Mouse (Mus musculus) natural killer cell, adult 2 months (primary cell): ENCODE measurements around the gene Lingo3.
"Not testable (repeated sequence)": the region's sequence is repeated elsewhere in the genome, so short reads cannot be mapped to it uniquely, and the experiment has no call there.

ENCODE experiments used
- DNase-seq, 2 experiments: peaks; one replicate each; pipeline ENCODE4 v3.0.0; 2022; ENCODE audit warnings: low spot score in 2 of 2

Gene Lingo3

GRCm38 (mm10) chr10:80821991-80822390, 21.8 kb downstream of the Lingo3 start:
- peak in 1 of 2 experiments; percentile 49 for DNase-seq

- DNase-seq: no peak
Measured at GRCm38 (mm10) chr10:80819406-80819805, 24.4 kb downstream of the Lingo3 start.

- DNase-seq: no peak
Measured at GRCm38 (mm10) chr10:80818599-80819281, 25.1 kb downstream of the Lingo3 start.

GRCm38 (mm10) chr10:80817955-80818354, 25.9 kb downstream of the Lingo3 start:
- DNase-seq: not testable (repeated sequence)

- DNase-seq: no peak
Measured at GRCm38 (mm10) chr10:80817164-80817563, 26.7 kb downstream of the Lingo3 start.

GRCm38 (mm10) chr10:80816303-80816702, 27.5 kb downstream of the Lingo3 start:
- not testable (repeated sequence) for DNase-seq

- no peak for DNase-seq
Measured at GRCm38 (mm10) chr10:80814800-80815199, 29.0 kb downstream of the Lingo3 start.

GRCm38 (mm10) chr10:80813366-80813765, 30.5 kb downstream of the Lingo3 start, which contains the start of gene Jsrp1:
Gene Jsrp1, minus strand, starts transcription at chr10:80813498.
- no peak for DNase-seq

GRCm38 (mm10) chr10:80812391-80813041, 31.3 kb downstream of the Lingo3 start:
- DNase-seq: no peak

GRCm38 (mm10) chr10:80810084-80810483, 33.8 kb downstream of the Lingo3 start:
- no peak for DNase-seq

- DNase-seq: no peak
Measured at GRCm38 (mm10) chr10:80808985-80809632, 34.7 kb downstream of the Lingo3 start.

- no peak for DNase-seq
Measured at GRCm38 (mm10) chr10:80808099-80808984, 35.5 kb downstream of the Lingo3 start.

- peak; percentile 37 to 43 for DNase-seq
Measured at GRCm38 (mm10) chr10:80807057-80807627, 36.7 kb downstream of the Lingo3 start.

GRCm38 (mm10) chr10:80806341-80807056, 37.3 kb downstream of the Lingo3 start:
- DNase-seq: no peak

GRCm38 (mm10) chr10:80805925-80806324, 37.9 kb downstream of the Lingo3 start:
- peak; percentile 57 to 70 for DNase-seq

GRCm38 (mm10) chr10:80805322-80805721, 38.5 kb downstream of the Lingo3 start:
- no peak for DNase-seq

GRCm38 (mm10) chr10:80804916-80805315, 38.9 kb downstream of the Lingo3 start, which contains the start of gene Amh:
Gene Amh, plus strand, starts transcription at chr10:80805243.
- no peak for DNase-seq

GRCm38 (mm10) chr10:80804340-80804739, 39.5 kb downstream of the Lingo3 start:
- no peak for DNase-seq

- no peak for DNase-seq
Measured at GRCm38 (mm10) chr10:80802996-80803395, 40.8 kb downstream of the Lingo3 start.

GRCm38 (mm10) chr10:80802204-80802912, 41.5 kb downstream of the Lingo3 start:
- no peak for DNase-seq
